Mouse (Mus musculus) left cerebral cortex, postnatal 4 days (tissue): ENCODE measurements around the gene Mettl21e. TPM values are rescaled to one million over a fixed set of nuclear protein-coding genes. Genes with fewer than 3 reads are reported as not detected.
"Not testable (repeated sequence)": the region's sequence is repeated elsewhere in the genome, so short reads cannot be mapped to it uniquely, and the experiment has no call there.

ENCODE experiments used
- DNase-seq: peaks from one replicate; pipeline ENCODE4 v3.0.0-alpha.2; 2022
- intact Hi-C: fragments of 180-260 bp; cut with DNase I; formaldehyde crosslinking; loops from one replicate; pipeline ENCODE4 v1.15.1; 2025
- total RNA-seq, 2 experiments: library from RNA; stranded (reverse); gene quantifications; 2 replicates each; pipeline ENCODE4 v1.2.3; 2021

Mettl21e gene
- total RNA-seq = not detected

GRCm38 (mm10) chr1:44218876-44219275, at the start of gene Mettl21e:
Mettl21e (minus strand) TSS chr1:44218961.
- DNase-seq = no peak
- intact Hi-C loops = no loop called here

- DNase-seq, intact Hi-C loops: not testable (repeated sequence)
Observed at GRCm38 (mm10) chr1:44240440-44240839, 21.7 kb upstream of the Mettl21e start.

- intact Hi-C loops = loop anchor here (10.0 kb wide), 1 partner anchor 1075 kb away; the partner anchor contains the start of gene Col3a1
Observed at GRCm38 (mm10) chr1:44239969-44240368, 21.2 kb upstream of the Mettl21e start.

DNA sequence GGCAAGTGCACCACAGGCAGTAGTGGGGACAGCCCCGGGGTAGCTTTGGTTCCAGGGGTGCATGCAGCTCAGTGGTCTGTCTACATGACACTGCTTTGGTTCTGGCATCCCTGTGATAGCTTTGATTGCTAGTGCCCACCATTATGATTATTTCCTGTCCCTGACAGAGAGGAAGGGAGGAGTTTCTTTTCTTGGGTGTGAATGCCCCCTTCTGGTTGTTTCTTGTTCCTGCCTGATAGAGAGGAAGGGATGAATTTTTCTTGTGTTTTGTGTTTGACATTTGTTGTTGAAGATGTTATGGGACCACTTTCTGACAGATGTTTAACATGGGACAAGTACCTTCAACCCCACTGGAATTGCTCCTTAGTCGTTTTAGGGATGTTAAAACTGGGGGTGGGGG, 18.5 kb upstream of the Mettl21e start:
- intact Hi-C loops = loop anchor here (10.0 kb wide), 1 partner anchor 1077 kb away; the partner anchor contains the start of gene Col3a1
- no peak for DNase-seq

More at GRCm38 (mm10) chr1:44239969-44240368, 21.2 kb upstream of the Mettl21e start:
- no peak for DNase-seq

- intact Hi-C loops = loop anchor here (10.0 kb wide), 1 partner anchor 1079 kb away; the partner anchor contains the start of gene Col3a1
Observed at GRCm38 (mm10) chr1:44235311-44235710, 16.6 kb upstream of the Mettl21e start.

GRCm38 (mm10) chr1:44234531-44234930, 15.8 kb upstream of the Mettl21e start:
- intact Hi-C loops = loop anchor here (10.0 kb wide), 1 partner anchor 1080 kb away; the partner anchor contains the start of gene Col3a1
- DNase-seq = not testable (repeated sequence)

More at GRCm38 (mm10) chr1:44235311-44235710, 16.6 kb upstream of the Mettl21e start:
- no peak for DNase-seq

GRCm38 (mm10) chr1:44229044-44229443, 10.3 kb upstream of the Mettl21e start:
- intact Hi-C loops = loop anchor here (2.0 to 5.0 kb wide), 2 partner anchors 512 to 1538 kb away; no protein-coding TSS in a partner anchor
- peak; percentile 18 for DNase-seq

DNA sequence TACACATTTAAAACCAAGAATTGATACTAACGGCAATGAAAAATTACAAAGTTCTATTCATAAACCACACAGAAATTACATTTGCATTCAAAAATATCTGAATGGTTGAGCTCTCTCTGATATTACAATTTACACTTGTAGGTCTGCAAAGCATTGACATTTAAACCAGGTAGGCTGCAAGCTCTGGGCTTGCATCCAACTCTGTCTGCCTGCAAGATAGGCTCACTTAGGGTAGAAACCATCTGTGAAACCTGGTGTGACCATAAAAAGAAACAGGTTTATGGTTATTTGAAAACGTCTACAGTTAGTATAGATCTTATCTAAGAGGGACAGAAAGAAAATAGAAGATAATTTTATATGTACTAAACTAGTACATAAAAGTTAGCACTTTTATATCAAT, 1.6 kb downstream of the Mettl21e start:
- DNase-seq = peak; percentile 17

DNA sequence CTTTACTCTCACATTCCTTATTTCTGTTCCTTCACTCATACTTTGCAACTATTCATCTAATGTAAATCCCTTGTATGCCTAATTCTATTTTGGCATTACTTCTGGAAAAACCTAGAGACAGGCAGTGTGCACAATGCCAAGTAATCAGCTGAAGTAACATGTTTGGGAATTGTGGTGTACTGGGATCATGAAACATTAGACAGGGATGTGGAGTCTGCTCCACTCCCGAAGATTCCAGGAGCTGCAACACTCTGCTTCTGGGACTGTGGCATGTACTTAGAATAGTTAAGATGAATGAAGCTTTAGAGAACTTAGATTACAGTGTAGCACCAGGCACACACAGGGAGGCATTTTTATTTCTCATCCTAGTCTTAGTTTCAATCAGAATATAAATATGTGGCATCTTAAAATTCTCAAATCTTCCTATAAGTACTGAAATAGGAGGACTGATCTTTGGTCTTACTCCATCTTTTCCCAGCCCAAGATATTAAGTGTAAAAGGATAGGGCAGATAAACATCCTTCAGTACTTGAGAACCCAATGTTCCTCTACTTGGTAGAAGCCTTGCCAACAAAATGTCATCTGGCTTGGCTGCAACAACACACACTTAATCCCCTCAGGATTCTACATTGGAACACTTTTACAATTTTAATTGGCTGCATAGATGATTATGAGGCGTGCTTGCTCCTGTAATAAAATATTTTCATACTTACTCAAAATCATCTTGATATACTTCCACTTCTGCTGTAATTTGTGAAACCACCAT, 2.2 kb downstream of the Mettl21e start:
- no peak for DNase-seq
- intact Hi-C loops = no loop called here

More for the DNA sequence above, 1.6 kb downstream of the Mettl21e start:
- intact Hi-C loops = no loop called here

- no peak for DNase-seq
- intact Hi-C loops = no loop called here
Observed at GRCm38 (mm10) chr1:44214443-44214842, 4.3 kb downstream of the Mettl21e start.

DNA sequence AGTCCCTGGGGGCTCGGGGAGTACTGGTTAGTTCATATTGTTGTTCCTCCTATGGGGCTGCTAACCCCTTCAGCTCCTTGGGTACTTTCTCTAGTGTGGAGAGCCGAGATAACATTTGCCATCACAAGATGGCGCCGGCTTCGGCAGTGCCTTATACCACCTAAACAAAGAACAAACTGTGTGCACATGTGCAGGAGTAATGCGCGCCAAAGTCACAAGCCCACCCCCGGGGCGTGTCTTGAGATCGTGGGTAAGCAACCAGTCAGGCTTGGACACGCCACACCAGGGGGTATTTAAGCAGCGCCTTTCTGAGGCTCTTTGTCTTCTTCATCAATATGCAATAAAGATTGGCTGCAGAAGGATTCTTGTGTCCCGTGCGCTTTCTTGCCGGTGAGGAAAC, 15.9 kb downstream of the Mettl21e start:
- intact Hi-C loops = no loop called here
- no peak for DNase-seq

DNA sequence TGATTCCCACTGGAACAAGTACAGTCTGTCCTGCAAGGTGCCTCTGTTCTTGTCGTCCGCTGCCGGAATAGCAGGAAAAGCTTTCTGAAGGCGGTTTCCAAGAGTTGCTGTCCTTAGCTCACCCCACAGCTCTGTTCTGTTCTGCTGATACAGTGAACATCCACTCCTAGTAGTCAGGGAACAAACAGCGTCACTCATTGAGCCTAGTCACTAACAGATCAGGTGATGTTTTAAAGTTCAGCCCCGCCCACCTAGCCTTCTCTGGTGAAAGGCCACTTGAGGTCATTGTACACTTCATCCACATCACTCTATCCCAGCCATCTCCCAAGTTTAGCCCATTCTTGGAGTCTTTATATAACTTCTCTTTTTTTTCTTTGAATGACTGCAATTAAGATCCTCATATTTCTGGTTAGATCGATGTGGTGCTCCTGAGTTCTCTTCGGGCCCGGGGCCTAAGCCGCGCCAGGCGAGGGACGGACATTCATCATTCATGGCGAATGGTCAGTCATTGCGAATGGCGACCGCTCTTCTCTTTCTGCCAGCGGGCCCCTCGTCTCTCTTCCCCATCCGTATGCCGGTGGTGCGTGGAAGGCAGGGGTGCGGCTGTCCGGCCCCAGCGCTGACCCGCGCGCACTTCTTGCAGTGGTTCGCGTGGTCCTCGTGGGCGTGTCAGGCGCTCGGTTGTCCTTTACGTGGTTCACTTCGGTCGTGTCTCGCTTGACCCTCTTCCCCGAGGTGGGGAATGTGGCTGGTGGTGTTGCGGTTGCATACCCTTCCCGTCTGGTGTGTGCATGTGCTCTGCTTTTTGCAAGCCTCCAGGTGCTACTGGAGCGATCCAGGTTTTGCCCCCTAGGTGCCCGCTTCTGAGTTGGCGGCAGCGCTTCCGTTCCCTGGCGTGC, 20.2 kb downstream of the Mettl21e start:
- intact Hi-C loops = no loop called here
- peak; percentile 25 for DNase-seq

- no peak for DNase-seq
Observed at GRCm38 (mm10) chr1:44186396-44186795, 32.4 kb downstream of the Mettl21e start.

DNA sequence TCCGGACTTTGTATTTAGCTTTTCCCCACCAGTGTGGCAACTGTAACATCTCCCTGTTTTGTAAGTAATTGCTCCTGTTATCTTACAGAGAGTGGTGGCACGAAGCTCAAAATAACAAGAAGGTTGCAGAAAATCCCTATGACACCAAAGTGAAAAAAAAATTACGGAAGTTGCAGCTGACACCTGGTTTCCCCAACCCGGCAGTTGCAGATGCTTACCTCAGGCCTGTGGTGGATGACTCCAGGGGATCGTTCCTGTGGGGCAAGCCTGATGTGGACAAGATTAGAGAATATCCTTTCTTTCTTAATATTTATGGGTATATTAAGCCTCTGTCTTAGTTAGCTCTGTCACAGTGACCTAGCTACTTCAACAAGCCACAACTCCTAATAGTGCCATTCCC, 40.7 kb downstream of the Mettl21e start:
- intact Hi-C loops = no loop called here

More at GRCm38 (mm10) chr1:44186396-44186795, 32.4 kb downstream of the Mettl21e start:
- intact Hi-C loops = no loop called here

DNA sequence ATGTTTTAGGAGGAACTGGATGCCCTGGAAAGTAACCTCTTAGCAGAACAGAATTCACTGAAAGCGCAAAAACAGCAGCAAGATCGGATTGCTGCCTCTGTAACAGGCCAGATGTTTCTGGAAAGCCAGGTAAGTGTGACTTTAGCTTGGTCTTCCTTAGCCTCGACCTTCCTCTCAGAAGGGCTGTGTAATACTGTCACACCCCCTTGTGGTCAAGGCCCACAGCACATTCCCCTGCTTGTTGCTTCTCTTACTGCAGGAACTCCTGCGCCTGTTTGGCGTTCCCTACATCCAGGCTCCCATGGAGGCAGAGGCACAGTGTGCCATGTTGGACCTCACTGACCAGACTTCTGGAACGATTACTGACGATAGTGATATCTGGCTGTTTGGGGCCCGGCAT, 44.9 kb downstream of the Mettl21e start:
- no peak for DNase-seq
- intact Hi-C loops = no loop called here

More for the DNA sequence above, 40.7 kb downstream of the Mettl21e start:
- DNase-seq = no peak

GRCm38 (mm10) chr1:44172656-44173055, 46.1 kb downstream of the Mettl21e start:
- intact Hi-C loops = no loop called here

GRCm38 (mm10) chr1:44167859-44168383, 50.8 kb downstream of the Mettl21e start:
- no peak for DNase-seq
- intact Hi-C loops = no loop called here

More at GRCm38 (mm10) chr1:44172656-44173055, 46.1 kb downstream of the Mettl21e start:
- no peak for DNase-seq

- intact Hi-C loops = no loop called here
- DNase-seq = no peak
Observed at GRCm38 (mm10) chr1:44162389-44162788, 56.4 kb downstream of the Mettl21e start.

DNA sequence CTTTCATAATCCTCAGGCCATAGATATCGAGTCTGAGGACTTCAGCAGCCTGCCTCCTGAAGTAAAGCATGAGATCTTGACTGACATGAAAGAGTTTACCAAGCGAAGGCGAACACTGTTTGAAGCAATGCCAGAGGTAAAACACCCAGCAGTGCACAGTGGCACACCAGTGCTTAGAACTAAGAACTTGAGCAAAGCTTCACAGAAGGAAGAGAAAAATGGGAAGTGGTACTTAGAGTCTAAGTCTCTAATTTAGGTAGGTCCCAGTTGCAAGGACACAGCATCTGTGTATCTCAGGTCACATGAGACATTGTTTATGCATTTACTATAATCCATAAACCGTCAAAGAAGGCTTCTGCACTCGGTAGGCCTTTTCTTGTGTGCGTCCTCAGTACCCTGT, 56.9 kb downstream of the Mettl21e start:
- no peak for DNase-seq

DNA sequence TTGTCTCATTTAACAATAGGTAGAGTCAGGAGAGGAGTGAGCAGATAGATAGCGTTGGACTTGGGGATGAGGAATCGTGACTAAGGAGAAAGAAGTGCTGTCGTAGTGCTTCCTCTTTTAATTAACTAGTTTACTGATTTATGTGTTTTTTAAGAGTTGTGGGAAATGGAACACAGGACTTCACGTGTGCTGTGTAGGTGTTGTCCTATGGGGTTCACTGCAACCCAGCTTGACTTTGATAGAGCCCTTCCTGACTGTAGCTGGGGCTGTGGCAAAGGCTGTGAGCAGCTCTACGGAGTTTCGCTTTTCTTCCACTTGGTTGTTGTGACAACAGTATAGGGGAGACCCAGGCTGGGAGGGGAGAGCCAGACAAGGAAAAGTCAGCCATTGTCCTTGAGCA, 60.4 kb downstream of the Mettl21e start:
- no peak for DNase-seq
- intact Hi-C loops = no loop called here

More for the DNA sequence above, 56.9 kb downstream of the Mettl21e start:
- intact Hi-C loops = no loop called here

DNA sequence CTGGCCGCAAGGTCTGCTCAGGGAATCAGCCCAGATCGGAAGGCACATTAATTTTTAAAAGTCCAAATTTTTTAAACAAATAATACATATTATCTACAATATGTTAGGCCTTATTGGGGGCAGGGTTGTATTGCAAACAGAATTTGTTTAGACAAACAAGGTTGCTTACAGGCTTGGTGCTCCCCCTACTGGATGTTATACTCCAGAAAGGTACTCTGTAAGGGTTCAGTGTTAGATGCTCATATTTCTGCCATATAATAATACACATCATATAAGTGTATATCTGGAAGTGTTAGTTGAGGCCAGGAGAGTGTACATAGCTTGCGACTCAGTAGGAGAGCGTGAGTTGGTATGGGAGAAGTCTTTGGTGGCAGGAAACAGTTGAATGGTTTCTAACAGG, 63.5 kb downstream of the Mettl21e start:
- no peak for DNase-seq
- intact Hi-C loops = no loop called here
